Mouse (Mus musculus) spleen, postnatal 10 days (tissue): ENCODE data around the gene Ablim1.
"Not testable (repeated sequence)": the region's sequence is repeated elsewhere in the genome, so short reads cannot be mapped to it uniquely, and the experiment has no call there.

Source experiments
- DNase-seq, 2 experiments: peaks; one replicate each; pipeline ENCODE4 v3.0.0; 2021 to 2022; ENCODE audit warnings: low spot score in 2 of 2

Ablim1 gene

GRCm38 (mm10) chr19:57155121-57155884 lies 159.4 kb downstream of the Ablim1 start:
- no peak for DNase-seq

- no peak for DNase-seq
Observed at GRCm38 (mm10) chr19:57152357-57152756, 162.4 kb downstream of the Ablim1 start.

GRCm38 (mm10) chr19:57151504-57151903 lies 163.2 kb downstream of the Ablim1 start:
- DNase-seq, result no peak

DNA sequence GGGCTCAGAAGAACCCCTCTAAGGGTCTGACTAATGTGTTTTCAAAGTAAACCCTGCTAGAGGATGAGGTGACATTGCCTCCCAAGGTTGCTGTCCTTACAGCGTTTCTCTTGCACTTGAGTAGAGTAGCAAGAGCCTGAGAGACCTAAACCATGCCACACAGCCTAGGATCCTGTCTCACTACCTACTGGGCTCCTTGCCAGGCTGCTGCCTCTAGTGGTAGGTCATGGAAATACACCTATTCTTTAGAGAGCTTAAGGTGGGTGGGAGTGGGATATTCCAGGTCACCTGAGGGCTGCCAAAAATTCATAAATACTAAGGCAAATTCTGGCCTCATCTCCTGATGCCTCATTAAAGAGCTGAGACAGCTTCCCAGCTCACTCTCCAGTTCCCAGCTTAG lies 164.4 kb downstream of the Ablim1 start:
- peak; percentile 28 to 52 for DNase-seq

DNA sequence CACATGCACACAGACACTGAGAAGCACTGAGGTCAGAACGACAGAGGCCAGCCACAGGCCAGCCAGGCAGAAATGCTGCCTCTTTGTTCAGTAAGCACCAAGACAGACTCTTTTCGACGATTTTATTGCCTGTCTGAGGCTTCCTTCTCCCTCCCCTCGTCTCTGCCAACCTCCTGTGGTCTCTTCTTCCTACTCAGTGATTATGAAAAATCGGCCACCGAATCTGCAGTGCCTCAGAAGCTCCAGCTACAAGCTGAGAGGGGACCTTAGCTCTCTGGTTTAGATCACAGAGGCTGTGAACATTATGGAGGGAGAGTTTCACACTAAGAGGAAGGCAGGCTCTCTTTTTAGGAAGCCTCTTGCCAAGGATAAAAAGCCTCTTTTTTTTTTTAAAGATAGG lies 167.0 kb downstream of the Ablim1 start:
- DNase-seq, result no peak

- no peak for DNase-seq
Observed at GRCm38 (mm10) chr19:57146936-57147335, 167.8 kb downstream of the Ablim1 start.

GRCm38 (mm10) chr19:57143646-57144045 lies 171.1 kb downstream of the Ablim1 start:
- no peak for DNase-seq

GRCm38 (mm10) chr19:57141756-57142461 lies 172.8 kb downstream of the Ablim1 start:
- no peak for DNase-seq

GRCm38 (mm10) chr19:57140874-57141273 lies 173.8 kb downstream of the Ablim1 start:
- no peak for DNase-seq

GRCm38 (mm10) chr19:57140071-57140470 lies 174.6 kb downstream of the Ablim1 start:
- DNase-seq, result no peak

DNA sequence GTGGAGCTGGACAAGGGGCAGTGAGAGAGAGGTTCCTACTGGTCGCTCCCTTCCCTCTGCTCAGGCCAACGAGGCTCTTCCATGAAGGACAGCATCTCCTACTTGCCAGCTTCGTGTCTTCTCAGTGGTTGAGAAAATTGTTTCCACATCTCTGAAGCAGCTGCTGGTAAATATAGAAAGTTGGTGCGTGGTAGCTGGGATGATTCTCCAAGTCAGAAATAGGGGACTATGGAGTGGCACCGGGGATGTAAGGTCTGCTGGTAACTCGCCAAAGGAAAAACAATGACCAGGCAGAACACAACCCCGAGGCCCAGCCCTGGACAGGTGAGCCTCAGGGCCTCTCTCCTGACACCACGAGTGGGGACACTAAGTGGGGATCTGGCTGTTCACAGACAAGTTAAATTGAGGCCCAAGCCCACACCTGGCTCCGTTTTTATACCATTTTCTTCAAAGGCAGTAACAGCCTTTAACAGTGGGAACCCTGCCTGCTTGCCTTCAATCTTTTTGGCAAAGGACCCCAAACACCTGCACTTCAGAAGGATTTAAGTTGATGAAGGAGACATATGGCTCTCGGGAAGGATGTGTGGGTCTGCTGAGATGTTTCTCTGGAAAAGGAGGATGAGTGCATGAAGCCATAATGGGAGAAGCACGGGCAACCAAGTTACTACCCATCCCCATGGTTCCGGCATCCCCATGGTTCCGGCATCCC lies 175.7 kb downstream of the Ablim1 start:
- DNase-seq, result no peak

GRCm38 (mm10) chr19:57138469-57138868 lies 176.2 kb downstream of the Ablim1 start:
- no peak for DNase-seq

DNA sequence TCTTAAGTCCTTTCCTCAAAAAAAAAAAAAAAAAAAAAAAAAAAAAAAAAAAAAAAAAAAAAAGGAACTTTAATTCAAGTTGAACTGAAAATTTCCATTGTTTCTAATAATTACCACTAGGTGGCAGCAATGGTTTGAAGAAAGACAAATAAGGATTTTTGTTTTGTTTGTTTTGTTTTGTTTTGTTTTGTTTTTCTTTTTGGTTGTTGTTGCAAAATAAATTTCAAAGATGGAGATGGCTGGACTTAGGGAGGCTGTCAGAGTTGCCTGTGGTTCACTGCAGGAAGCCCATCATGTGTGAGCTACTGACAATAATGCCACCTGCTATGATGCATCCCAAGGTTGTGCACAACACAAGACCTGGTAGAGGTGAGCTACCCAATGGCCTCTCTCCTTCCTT lies 176.7 kb downstream of the Ablim1 start:
- no peak for DNase-seq

GRCm38 (mm10) chr19:57136228-57136627 lies 178.5 kb downstream of the Ablim1 start:
- peak; percentile 42 to 77 for DNase-seq

- DNase-seq, result not testable (repeated sequence)
Observed at GRCm38 (mm10) chr19:57135654-57136053, 179.1 kb downstream of the Ablim1 start.

- no peak for DNase-seq
Observed at GRCm38 (mm10) chr19:57134654-57135348, 179.9 kb downstream of the Ablim1 start.

DNA sequence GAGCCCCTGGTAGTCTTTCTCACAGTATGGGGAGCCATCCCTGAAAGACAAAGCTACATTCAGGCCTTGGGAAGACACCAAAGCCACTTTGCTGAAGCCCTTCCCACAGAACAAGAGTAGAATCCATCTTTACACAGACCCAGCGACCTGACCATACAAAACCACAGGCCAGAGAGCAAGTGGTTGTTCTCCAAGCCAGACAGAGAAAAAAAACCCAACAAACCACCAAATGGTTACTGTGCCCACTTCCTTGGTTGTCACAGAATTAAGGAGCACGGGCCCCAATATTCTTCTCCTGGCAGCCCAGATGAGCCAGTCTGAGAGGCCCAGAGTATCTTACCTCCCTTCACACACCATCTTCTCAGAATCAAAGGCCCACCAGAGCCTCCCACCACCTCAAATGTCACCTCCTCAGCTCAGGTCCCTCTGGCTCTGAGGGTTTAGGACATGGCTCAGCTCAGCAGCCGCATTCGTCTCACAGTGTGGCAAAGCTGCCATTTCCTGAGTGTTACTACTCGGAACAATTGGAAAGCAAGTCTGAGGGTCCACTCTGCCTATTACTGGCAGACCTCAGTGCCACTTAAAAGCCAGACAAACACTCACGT lies 181.7 kb downstream of the Ablim1 start:
- DNase-seq, result no peak

DNA sequence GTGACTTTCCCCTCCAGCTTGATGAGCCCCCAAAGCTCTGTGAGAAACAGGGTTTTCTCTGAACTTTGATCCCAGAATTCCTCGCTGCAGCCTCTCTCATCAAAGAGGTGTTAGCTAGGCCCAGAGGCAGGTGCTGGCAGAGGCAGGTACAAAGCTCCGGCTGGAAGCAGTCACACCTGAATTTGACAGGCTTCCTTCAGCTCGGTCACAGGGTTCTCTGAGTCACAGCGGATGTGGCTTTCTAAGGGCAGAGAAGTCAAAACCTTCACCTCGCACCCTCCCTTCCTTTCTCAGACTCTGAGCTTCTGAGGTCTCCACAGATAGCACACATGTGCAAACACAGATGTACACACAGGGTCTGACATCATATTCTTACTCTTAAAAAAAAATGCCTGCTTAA lies 182.4 kb downstream of the Ablim1 start:
- peak; percentile 27 to 59 for DNase-seq

- DNase-seq, result peak in 1 of 2 experiments; percentile 38
Observed at GRCm38 (mm10) chr19:57131366-57131765, 183.4 kb downstream of the Ablim1 start.

GRCm38 (mm10) chr19:57130591-57130990 lies 184.1 kb downstream of the Ablim1 start:
- DNase-seq, result no peak

- DNase-seq, result no peak
Observed at GRCm38 (mm10) chr19:57129729-57130128, 185.0 kb downstream of the Ablim1 start.
